Mouse (Mus musculus) telencephalon, adult 2 months (tissue): Measurements from ENCODE around the gene Hbs1l.
A peak's percentile ranks its signal among the peaks of the same experiment; 100 is the strongest.

Experiments used
- DNase-seq: peaks from one replicate; pipeline ENCODE4 v3.0.0-alpha.2; 2011; ENCODE audit warnings: low read depth, low spot score

The Hbs1l gene

GRCm38 (mm10) chr10:21295759-21296621, at the start of gene Hbs1l:
Gene Hbs1l, plus strand, starts transcription at chr10:21295979.
- DNase-seq: peak; percentile 88

- DNase-seq: no peak
Measured at GRCm38 (mm10) chr10:21248556-21248955, 47.2 kb upstream of the Hbs1l start.

GRCm38 (mm10) chr10:21251881-21252534, 43.8 kb upstream of the Hbs1l start:
- no peak for DNase-seq

- DNase-seq: no peak
Measured at GRCm38 (mm10) chr10:21252800-21253199, 43.0 kb upstream of the Hbs1l start.

- no peak for DNase-seq
Measured at GRCm38 (mm10) chr10:21254266-21255140, 41.3 kb upstream of the Hbs1l start.

- DNase-seq: no peak
Measured at GRCm38 (mm10) chr10:21257244-21257643, 38.5 kb upstream of the Hbs1l start.

- no peak for DNase-seq
Measured at GRCm38 (mm10) chr10:21259649-21260048, 36.1 kb upstream of the Hbs1l start.

- DNase-seq: no peak
Measured at GRCm38 (mm10) chr10:21265188-21265587, 30.6 kb upstream of the Hbs1l start.

GRCm38 (mm10) chr10:21267452-21267851, 28.3 kb upstream of the Hbs1l start:
- DNase-seq: no peak

- DNase-seq: no peak
Measured at GRCm38 (mm10) chr10:21268786-21269410, 26.9 kb upstream of the Hbs1l start.

- DNase-seq: no peak
Measured at GRCm38 (mm10) chr10:21269920-21270319, 25.9 kb upstream of the Hbs1l start.

GRCm38 (mm10) chr10:21270905-21271304, 24.9 kb upstream of the Hbs1l start:
- DNase-seq: no peak

- no peak for DNase-seq
Measured at GRCm38 (mm10) chr10:21271310-21271709, 24.5 kb upstream of the Hbs1l start.

- DNase-seq: no peak
Measured at GRCm38 (mm10) chr10:21271785-21272184, 24.0 kb upstream of the Hbs1l start.

GRCm38 (mm10) chr10:21287243-21288127, 8.3 kb upstream of the Hbs1l start:
- no peak for DNase-seq

GRCm38 (mm10) chr10:21291228-21291627, 4.6 kb upstream of the Hbs1l start:
- DNase-seq: no peak

- no peak for DNase-seq
Measured at GRCm38 (mm10) chr10:21294217-21294616, 1.6 kb upstream of the Hbs1l start.

GRCm38 (mm10) chr10:21295397-21295758, 401 bp upstream of the Hbs1l start:
- DNase-seq: no peak

GRCm38 (mm10) chr10:21298972-21299371, 3.2 kb downstream of the Hbs1l start:
- DNase-seq: no peak

GRCm38 (mm10) chr10:21301822-21302221, 6.0 kb downstream of the Hbs1l start:
- peak; percentile 16 for DNase-seq
